Mouse (Mus musculus) fat pad, adult 2 months (tissue): ENCODE measurements around the gene Mep1a.
"Not testable (repeated sequence)": the region's sequence is repeated elsewhere in the genome, so short reads cannot be mapped to it uniquely, and the experiment has no call there.

Source experiments
- DNase-seq: peaks from one replicate; pipeline ENCODE4 v3.0.0-alpha.2; 2011; ENCODE audit warnings: low read depth, low spot score; ENCODE audit errors: extremely low read depth

The Mep1a gene

GRCm38 (mm10) chr17:43502592-43502991, at the start of gene Mep1a:
TSS of gene Mep1a (minus strand) at chr17:43502812.
- no peak for DNase-seq

DNA sequence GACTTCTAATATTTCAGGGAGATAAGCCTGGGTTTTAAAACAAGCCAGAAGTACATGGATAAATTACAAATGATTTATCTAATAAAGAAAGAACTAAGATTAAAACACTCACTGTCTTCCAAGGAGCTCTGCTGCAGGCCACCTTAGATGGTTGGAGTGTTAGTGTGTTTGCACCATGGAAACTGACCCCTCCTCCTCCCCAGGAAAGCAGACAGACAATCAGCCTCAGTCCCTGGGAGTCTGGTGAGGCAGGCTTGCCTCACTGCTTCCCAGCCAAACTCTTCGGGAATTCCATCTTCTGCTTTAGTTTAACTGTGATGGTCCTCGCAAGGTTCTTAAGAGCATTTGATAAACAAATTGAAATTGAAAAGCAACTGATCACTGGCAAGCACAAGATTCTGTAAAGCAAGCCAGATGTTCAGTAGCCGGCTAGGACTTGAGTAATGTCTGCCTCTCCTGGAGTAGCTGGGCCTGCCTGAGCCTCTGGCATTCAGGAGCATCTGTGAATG, 48.6 kb upstream of the Mep1a start:
- no peak for DNase-seq

GRCm38 (mm10) chr17:43544040-43544439, 41.4 kb upstream of the Mep1a start:
- DNase-seq, result no peak

GRCm38 (mm10) chr17:43543539-43543938, 40.9 kb upstream of the Mep1a start, which contains the start of gene Ankrd66:
TSS of gene Ankrd66 (minus strand) at chr17:43543639.
- no peak for DNase-seq

GRCm38 (mm10) chr17:43538767-43539166, 36.2 kb upstream of the Mep1a start:
- DNase-seq, result no peak

DNA sequence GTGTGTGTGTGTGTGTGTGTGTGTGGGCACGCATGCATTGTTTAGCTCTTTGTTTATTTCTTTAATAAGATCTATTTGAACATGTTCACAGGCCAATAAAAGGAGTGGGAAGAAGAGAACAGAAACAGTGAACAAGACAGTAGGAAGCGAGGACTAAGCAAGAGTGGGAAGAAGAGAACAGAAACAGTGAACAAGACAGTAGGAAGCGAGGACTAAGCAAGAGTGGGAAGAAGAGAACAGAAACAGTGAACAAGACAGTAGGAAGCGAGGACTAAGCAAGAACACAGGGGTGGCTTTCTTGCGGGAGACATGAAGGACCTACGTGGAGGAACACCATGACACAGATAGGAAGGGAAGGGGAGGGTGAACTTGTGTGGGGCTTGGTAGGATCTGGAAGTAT, 34.2 kb upstream of the Mep1a start:
- DNase-seq, result not testable (repeated sequence)

DNA sequence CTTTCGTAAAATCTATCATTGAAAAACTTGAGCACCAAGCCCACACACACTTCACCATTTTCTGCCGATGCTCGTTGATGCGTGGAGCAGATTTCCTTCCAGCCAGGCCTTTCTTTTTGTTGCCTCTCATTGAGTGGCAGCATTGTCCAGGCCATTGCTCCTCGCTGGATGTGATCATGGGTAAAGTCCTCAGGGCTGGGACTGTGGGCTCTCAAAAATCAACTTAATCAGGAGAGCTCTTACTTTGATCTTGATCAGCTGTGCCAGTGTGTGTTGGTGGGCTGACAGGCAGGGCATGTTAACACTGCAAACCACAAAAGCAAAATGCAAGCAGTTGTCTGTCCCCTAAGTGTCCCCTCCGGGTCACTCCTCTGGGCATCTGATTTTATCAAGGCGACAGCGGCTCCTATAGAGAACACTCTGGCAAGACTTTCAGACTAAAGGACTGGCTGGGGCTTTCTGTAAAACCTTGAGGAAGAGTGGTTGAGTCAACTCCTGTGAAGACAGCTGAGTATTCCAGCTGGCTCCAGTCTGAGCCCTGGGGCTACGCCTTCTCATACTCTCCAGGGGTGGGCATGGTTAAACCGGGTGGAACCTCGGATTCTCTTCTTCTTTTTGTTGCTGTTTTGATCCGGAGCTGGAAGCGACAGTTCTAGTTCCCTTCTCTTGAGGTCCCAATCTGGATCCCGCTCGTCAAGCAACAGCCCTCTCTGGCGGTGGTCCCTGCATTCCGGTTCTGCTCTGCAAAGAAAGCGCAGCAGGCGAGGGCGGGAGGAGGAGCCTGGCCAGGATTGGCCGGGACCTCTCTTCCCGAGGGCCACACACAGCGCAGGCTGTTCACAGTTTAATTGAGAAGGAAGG, 32.0 kb upstream of the Mep1a start:
- no peak for DNase-seq

- DNase-seq, result no peak
Measured at GRCm38 (mm10) chr17:43531192-43531591, 28.6 kb upstream of the Mep1a start.

- DNase-seq, result no peak
Measured at GRCm38 (mm10) chr17:43530507-43530906, 27.9 kb upstream of the Mep1a start.

- DNase-seq, result no peak
Measured at GRCm38 (mm10) chr17:43520166-43520565, 17.6 kb upstream of the Mep1a start.

- no peak for DNase-seq
Measured at GRCm38 (mm10) chr17:43518644-43519409, 16.2 kb upstream of the Mep1a start.

GRCm38 (mm10) chr17:43510782-43511181, 8.2 kb upstream of the Mep1a start:
- no peak for DNase-seq

DNA sequence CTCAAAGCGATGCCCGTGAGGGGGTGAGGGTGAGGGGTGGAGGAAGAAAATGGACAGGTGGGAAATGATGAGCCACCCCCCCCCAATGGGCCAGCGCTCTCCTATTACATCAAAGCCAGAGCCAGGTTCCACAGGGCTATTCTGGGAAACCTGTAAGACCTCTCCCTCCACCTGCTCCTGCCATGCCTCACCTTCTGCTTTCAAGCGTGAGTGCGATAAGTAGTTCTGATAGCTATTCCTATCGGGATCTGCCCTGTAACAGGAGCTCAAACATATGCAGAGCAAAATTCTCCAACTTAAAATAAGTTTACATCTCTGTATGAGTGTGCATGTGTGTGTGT, 2.0 kb upstream of the Mep1a start:
- no peak for DNase-seq

GRCm38 (mm10) chr17:43503861-43504593, 1.4 kb upstream of the Mep1a start:
- no peak for DNase-seq

DNA sequence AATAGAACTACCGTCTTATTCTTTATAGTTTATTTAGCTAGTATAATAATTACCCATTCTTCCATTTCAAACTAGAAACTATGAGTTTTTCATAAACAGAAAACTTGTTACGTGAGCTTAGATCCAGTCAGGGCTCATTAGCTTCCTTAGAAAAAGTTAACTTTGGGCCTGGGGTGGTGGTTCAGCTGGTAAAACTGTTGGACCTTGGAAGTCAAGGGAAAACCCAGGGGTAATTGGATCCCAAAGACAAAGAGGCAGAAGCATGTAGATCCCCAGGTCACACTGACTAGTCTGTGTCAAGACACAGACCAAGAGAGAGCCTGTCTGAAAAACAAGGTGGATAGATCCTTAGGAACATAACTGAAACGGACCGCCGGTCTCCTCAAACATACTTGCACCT, 981 bp downstream of the Mep1a start:
- no peak for DNase-seq

DNA sequence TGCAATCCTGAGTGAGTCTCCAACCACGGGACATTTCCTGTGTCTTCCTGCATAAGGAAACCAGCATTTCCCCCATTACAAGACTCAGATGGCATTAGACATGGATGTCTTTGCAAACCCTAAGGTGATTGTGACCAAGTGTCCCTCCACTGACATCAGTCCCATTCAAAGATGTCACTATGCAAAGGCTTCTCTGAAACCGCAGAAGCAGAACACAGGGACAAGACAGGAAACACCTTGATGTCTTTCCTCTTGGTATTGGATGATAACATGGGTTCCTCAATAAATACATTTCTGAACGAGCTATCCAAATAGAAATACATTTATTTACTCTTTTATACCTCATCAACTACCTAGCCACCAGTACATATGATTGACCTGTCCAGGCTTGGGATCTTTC, 1.4 kb downstream of the Mep1a start:
- no peak for DNase-seq

DNA sequence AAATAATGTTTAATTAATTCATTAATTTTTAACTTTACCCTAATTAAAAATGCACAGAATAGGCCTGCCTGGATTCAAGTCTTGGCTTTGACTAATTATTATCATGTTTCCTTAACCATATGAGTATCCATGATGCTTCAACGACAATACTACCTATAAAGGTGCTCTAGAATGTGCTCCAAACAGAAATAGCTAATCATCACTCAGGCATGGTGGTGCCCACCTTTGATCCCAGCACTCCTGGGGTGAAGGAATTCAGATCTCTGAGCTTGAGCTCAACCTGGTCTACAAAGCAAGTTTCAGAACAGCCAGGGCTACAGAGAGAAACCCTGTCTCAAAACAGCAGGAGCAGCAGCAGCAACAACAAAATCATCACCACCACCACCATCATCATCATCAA, 2.1 kb downstream of the Mep1a start:
- DNase-seq, result no peak

DNA sequence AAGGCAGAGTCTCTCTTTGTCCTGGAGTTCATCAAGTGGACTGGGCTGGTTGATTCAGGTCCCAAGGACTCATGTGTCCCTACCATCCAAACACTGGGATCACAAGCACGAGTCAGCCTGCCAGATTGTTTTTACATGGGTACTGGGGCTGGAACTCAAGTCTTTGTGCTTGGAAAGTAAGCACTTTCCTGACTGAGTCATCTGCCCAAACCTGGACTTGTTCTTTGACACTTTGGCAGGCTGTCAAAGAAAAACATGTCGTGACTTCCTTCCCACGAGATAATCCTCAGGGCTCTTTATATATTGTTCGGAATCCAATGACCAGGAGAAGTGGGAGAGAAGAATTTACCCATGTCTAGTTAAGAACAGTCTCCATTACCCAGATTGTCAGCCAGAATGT, 5.1 kb downstream of the Mep1a start:
- DNase-seq, result no peak

- no peak for DNase-seq
Measured at GRCm38 (mm10) chr17:43495502-43495901, 7.1 kb downstream of the Mep1a start.

DNA sequence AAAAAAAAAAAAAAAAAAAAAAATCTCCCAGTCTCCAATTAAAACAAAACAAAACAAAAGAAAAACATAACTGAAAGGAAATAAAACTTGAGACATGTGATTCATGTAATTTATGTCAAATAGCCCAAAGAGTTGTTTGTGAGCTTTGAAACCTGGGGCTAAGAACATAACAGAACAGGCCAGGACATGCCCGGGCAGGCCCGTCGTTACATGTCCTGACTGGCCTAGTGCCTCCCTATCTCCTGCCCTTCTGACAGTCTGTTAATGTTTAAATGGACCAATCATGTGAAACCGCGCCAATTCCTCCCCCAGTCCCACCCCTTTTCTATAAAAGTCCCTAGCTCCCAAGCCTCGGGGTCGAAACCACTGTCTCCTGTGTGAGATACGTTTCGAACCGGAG, 12.2 kb downstream of the Mep1a start:
- not testable (repeated sequence) for DNase-seq

DNA sequence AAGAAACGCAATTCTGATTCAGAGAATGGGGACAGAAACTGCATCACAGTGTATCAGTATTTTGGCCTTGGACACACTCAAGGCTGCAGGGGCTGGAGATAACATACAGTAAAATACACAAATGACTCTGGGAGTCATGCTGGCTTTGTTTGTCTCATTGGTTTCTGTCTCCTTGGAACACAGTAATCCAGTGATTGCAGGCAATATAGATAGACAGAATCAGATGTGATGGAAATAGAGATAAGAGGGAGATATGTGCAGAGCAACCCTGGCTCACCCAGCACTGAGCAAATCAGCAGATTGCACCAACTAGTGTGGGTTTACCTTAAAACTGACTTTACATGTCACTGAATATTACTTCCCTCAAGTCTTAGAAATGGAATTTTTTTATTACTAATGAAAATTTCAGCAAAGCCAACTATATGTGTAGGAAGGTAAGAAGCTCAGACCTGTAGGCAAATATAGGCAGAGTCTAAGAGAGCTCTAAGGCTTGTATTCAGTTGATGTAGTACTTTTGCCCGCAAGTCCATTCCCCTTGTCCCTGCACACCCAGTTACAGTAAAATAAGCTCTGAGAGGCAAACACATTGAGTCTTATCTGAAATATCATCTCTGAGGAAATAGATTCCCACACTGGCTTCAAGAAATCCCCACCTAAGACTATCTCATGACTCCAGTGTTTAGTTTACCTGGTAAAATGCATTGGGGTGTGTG, 14.0 kb downstream of the Mep1a start:
- no peak for DNase-seq
